Mouse (Mus musculus): ENCODE results near the gene Scml4.

DNA sequence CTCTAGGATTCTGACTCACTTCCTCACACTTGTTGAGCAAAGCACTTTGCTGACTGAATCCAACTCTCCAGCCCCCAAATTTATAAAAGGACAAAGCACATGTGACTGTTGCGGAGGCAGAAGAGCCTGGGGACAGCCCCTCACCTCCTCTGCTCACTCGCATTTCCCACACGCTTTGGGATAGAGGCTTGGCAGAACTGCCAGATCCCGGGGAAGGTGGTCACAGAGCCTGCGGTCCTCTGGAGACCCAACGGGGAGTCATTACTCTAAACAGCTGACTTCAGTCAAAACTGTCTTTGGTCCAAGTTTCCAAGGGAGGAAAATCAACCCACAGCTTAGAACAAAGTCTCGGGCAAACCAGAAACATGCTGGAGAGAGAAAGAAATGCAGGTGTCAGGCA, 79.5 kb downstream of the Scml4 start:
- TF ChIP-seq MAX (IDR thresholded peaks at IDR 0.05) (no peak), CEBPB (IDR thresholded peaks at IDR 0.05; ENCODE audit: low read depth) (no peak), CTCF (IDR thresholded peaks at IDR 0.05; ENCODE audit: control insufficient read depth, insufficient read depth, insufficient read length) (no peak), USF1 (IDR thresholded peaks at IDR 0.05; ENCODE audit: low read depth) (no peak)

Data from C2C12 (cell line).